Comparison of ENCODE assay signal across 10 mouse cellular contexts in the genomic region with DNA sequence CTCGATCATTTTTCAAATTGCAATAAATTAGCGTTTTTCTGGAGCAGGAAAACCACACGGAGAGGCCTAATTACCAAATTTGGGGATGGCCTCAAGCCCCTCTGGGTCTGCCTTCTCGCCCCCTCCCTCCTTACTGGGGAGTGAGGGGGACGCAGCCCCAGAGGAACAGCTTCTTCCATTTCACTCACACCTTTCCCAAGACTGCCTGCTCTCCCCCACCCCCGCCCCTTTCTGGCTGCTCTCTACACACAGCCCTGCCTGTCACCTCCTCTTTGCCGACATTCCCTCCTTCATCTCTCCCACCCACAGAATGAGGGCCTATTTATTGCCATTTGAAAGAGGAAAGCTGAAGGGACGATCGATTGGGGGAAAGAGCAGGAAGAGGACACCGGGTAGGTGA.
DNase-seq lines count a peak whose midpoint lies in the region; ATAC-seq and TF ChIP-seq lines count a peak whose summit lies in the region.
"Had no signal": no experiment of that assay in that cellular context is flagged by ENCODE, and none has a peak within 500 bp of the region (broad histone marks: within the 10 kb centered on the region; RNA-seq: fewer than 3 reads in every experiment).

No protein-coding gene starts in this region.

- peak overlapping the region; percentile 40; the same call in 1 of the 2 replicates for H3K9ac ChIP-seq in heart, embryonic 13.5 days
- 0 out of 2 replicates have a peak overlapping the region, but pooled peaks have one; percentile 30 for H3K9ac ChIP-seq in forebrain, embryonic 16.5 days (replicated peaks; ENCODE audit: low read depth, low read length)
- no peak overlapping the region for H3K9ac ChIP-seq in limb, embryonic 13.5 days

- peaks cover 88% of the 10 kb centered on the region for H3K27me3 ChIP-seq in heart, embryonic 13.5 days (replicated peaks)
- no peaks in the 10 kb centered on the region for H3K27me3 ChIP-seq in forebrain, embryonic 16.5 days (replicated peaks; ENCODE audit: control insufficient read depth, insufficient read depth, low read length)
- peaks cover 82% of the 10 kb centered on the region for H3K27me3 ChIP-seq in limb, embryonic 13.5 days

- no peak for TF ChIP-seq POLR2A in brain, embryonic 14.5 days (IDR thresholded peaks at IDR 0.05; ENCODE audit: borderline replicate concordance, extremely low read depth, insufficient read depth, insufficient read length, poor library complexity, severe bottlenecking)

- H3K4me1 ChIP-seq in heart, embryonic 13.5 days: peaks cover 13% of the 10 kb centered on the region; the same call in 1 of the 2 replicates
- H3K4me1 ChIP-seq in forebrain, embryonic 16.5 days (replicated peaks; ENCODE audit: control insufficient read depth, insufficient read depth, low read length): peaks cover 16% of the 10 kb centered on the region
- H3K4me1 ChIP-seq in limb, embryonic 13.5 days: peaks cover 19% of the 10 kb centered on the region

- no peak for DNase-seq in heart, postnatal 14 days
- DNase-seq in brain, embryonic 14.5 days (ENCODE audit: low read depth): peak; percentile 65
- no peak for DNase-seq in retina, postnatal 1 day
- no peak for DNase-seq in thymus, postnatal 25 days
- DNase-seq: B cell, adult 2 months had no signal

- WGBS in heart, embryonic 13.5 days: 18% methylated on average over 8 of the region's 10 CpGs
- WGBS in forebrain, embryonic 16.5 days: 33% methylated on average over 10 of the region's 10 CpGs
- 22% methylated on average over 10 of the region's 10 CpGs for WGBS in limb, embryonic 13.5 days

- H3K27ac ChIP-seq in heart, embryonic 13.5 days (replicated peaks): no peak overlapping the region
- H3K27ac ChIP-seq in forebrain, embryonic 16.5 days (ENCODE audit: low read length): peak overlapping the region; percentile 90
- no peak overlapping the region for H3K27ac ChIP-seq in limb, embryonic 13.5 days

- no peak for ATAC-seq in heart, embryonic 13.5 days (ENCODE audit: extremely low read depth, insufficient number of reproducible peaks, low FRiP score, low TSS enrichment)
- peak; percentile 62 for ATAC-seq in forebrain, embryonic 16.5 days
- ATAC-seq in limb, embryonic 13.5 days (ENCODE audit: low FRiP score, low read depth): peak; percentile 34; the same call in 1 of the 2 replicates
- no peak for ATAC-seq in granulocyte monocyte progenitor cell, adult 5-6 weeks (replicated peaks; ENCODE audit: poor library complexity, severe bottlenecking)
- ATAC-seq: inflammation-experienced regulatory T-cells, adult 6 months had no signal

- no peaks in the 10 kb centered on the region for H3K36me3 ChIP-seq in heart, embryonic 13.5 days
- H3K36me3 ChIP-seq in forebrain, embryonic 16.5 days (ENCODE audit: control insufficient read depth, insufficient read depth): no peaks in the 10 kb centered on the region
- H3K36me3 ChIP-seq in limb, embryonic 13.5 days: no peaks in the 10 kb centered on the region

- intact Hi-C loops in heart, postnatal 14 days (cut with DNase I): no loop called here

- H3K4me2 ChIP-seq in heart, embryonic 13.5 days: peak overlapping the region; percentile 59
- peak overlapping the region; percentile 33 for H3K4me2 ChIP-seq in forebrain, embryonic 16.5 days (ENCODE audit: low read length)
- peak overlapping the region; percentile 54 for H3K4me2 ChIP-seq in limb, embryonic 13.5 days (replicated peaks)

- no peak for TF ChIP-seq CTCF in brain, embryonic 14.5 days (IDR thresholded peaks at IDR 0.05; ENCODE audit: borderline replicate concordance, extremely low read depth, insufficient read depth, insufficient read length)

- no peak overlapping the region for H3K4me3 ChIP-seq in heart, embryonic 13.5 days
- H3K4me3 ChIP-seq in forebrain, embryonic 16.5 days (replicated peaks; ENCODE audit: low read length): no peak overlapping the region
- no peak overlapping the region for H3K4me3 ChIP-seq in limb, embryonic 13.5 days

- H3K9me3 ChIP-seq in heart, embryonic 13.5 days: no peaks in the 10 kb centered on the region
- H3K9me3 ChIP-seq in forebrain, embryonic 16.5 days (ENCODE audit: control insufficient read depth, low read length): no peaks in the 10 kb centered on the region
- no peaks in the 10 kb centered on the region for H3K9me3 ChIP-seq in limb, embryonic 13.5 days

Comparison
In these comparisons a context has a peak if more than half of its experiments do, and no peak if none do; other contexts are left out.
1. ATAC-seq: peak in forebrain, embryonic 16.5 days (single experiment) and limb, embryonic 13.5 days (single experiment); none in heart, embryonic 13.5 days (single experiment) and granulocyte monocyte progenitor cell, adult 5-6 weeks (single experiment).
2. Peak in every context shown above with its lines, with median percentiles within 50 percentile points of each other: H3K4me2 ChIP-seq.